Mouse (Mus musculus) small intestine, adult 2 months (tissue): Measurements from ENCODE around the gene Siah3. TPM values are rescaled to one million over a fixed set of nuclear protein-coding genes. Genes with fewer than 3 reads are reported as not detected.

Source experiments
- H3K27ac ChIP-seq: fragments of 200-500 bp; 2 replicates; pipeline ENCODE4 v1.5.1; 2012; ENCODE audit warnings: low read depth, low read length, control low read depth, inconsistent platforms; ENCODE audit not compliant: insufficient read depth
- H3K27me3 ChIP-seq: fragments of 200-500 bp; 2 replicates; pipeline ENCODE4 v1.6.1; 2012; ENCODE audit warnings: mild to moderate bottlenecking, moderate library complexity, low read length, inconsistent platforms; ENCODE audit not compliant: control insufficient read depth, insufficient read depth
- H3K36me3 ChIP-seq: fragments of 200-500 bp; 2 replicates; pipeline ENCODE4 v1.6.1; 2012; ENCODE audit warnings: mild to moderate bottlenecking, low read length, control low read depth, inconsistent platforms; ENCODE audit not compliant: control insufficient read depth, insufficient read depth
- H3K4me1 ChIP-seq: fragments of 200-500 bp; 2 replicates; pipeline ENCODE4 v1.6.1; 2012; ENCODE audit warnings: low read length, inconsistent platforms, mixed read lengths; ENCODE audit not compliant: control insufficient read depth, insufficient read depth, insufficient read length
- H3K4me3 ChIP-seq: fragments of 200-500 bp; 2 replicates; pipeline ENCODE4 v1.5.1; 2012; ENCODE audit warnings: low read depth, mild to moderate bottlenecking, control low read depth, inconsistent platforms, low read length, moderate library complexity
- CTCF ChIP-seq: fragments of 200-500 bp; IDR thresholded peaks from 2 replicates; pipeline ENCODE4 v1.5.1; 2012; ENCODE audit warnings: low read depth, mild to moderate bottlenecking, control low read depth, inconsistent platforms, low read length, moderate library complexity, mixed read lengths; ENCODE audit not compliant: insufficient replicate concordance, insufficient read length; ENCODE audit errors: extremely low read depth
- POLR2A ChIP-seq: fragments of 200-500 bp; IDR thresholded peaks from 2 replicates; pipeline ENCODE4 v1.6.1; 2012; ENCODE audit warnings: low read depth, mild to moderate bottlenecking, control low read depth, inconsistent platforms, low read length, moderate library complexity
- WGBS: fragments of 180-500 bp; shearing (Covaris S2); methylation state at CpG from one replicate; pipeline ENCODE4 v1.1.7; 2018; 5-methylcytosine and 5-hydroxymethylcytosine counted together
- polyA plus RNA-seq: library from polyadenylated mRNA; depleted of rRNA; stranded (reverse); fragments of >200 nt; gene quantifications from 2 replicates; pipeline ENCODE4 v1.2.3, GENCODE M21; 2012

Gene Siah3
- polyA plus RNA-seq, 1 experiment, result 0.04 TPM

DNA sequence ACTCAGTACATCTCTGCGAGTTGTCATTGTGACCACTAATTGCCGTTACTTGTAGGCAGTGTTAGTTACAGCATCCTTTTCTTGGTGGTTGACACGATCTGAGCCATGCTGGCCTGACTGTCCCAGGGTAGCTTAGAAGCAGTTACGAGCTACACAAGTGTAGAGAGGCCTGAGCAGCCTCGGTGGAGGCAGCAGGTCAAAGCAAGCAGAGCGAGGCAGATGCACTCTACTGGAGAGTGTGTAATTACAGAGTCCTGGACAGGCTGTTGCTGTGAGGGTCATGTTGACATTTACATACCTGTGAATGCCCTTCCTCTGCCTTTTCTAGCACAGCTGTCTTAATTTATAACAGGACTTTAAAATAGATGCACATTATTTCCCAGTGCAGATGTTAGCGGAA, 32.1 kb downstream of the Siah3 start:
- Histone ChIP-seq H3K4me1 (no peaks in the 10 kb centered on the region), H3K27me3 (no peaks in the 10 kb centered on the region), H3K36me3 (no peaks in the 10 kb centered on the region), H3K27ac (no peak overlapping the region), H3K4me3 (no peak overlapping the region)
- no peak for TF ChIP-seq POLR2A
- TF ChIP-seq CTCF, result no peak
- WGBS, result 80% methylated on average over 7 of the region's 7 CpGs

DNA sequence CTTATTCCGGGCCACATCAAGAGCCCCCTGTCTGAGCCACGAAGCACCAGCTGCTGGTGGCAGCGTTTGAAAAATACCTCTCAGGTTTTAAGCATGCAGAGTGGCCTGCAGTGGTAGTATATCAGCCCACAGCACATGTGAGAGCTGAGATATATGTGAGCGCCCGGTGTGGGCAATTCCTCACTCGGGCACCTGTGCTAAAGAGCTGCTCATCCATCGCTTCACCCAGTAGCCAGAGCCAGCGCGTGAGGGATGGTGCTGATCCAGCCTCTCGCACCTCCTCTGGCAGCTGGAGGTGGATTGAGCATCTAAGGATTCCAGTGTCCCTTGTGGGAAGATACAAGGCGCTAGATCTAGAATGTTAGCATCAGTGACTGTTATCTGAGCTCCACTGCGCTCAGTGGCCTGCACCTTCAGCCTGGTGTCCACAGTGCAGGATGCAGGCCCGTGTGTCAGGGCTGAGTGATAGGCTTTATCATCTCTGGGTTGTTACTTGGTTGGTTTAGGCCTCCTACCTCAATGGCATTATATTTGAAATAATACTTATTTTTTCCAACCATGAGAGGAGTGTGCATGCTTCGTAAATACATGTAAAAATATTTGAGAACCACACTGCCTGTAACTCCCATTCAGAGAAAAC, 37.9 kb downstream of the Siah3 start:
- 79% methylated on average over 14 of the region's 14 CpGs for WGBS
- TF ChIP-seq POLR2A (no peak), CTCF (no peak)
- Histone ChIP-seq H3K4me3 (no peak overlapping the region), H3K36me3 (no peaks in the 10 kb centered on the region), H3K4me1 (no peaks in the 10 kb centered on the region), H3K27me3 (no peaks in the 10 kb centered on the region), H3K27ac (no peak overlapping the region)

DNA sequence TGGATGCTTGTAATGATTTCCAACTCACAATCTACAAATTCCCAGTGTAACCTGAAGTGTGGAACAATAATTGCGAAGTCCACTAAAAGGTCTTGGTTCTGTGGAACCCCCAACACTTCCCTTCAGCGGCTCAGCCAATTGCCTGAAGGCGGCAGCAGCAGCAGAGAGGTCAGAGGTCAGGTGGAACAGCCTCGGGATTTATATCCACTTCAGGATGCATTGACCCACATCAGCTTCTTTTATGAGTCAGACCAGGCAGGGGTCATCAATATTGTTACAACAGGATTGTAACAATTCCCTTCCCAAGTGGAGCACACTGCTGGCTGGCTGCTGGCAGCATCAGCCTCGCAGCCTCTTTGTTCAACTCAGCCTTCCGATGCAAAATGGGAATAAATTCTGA, 39.1 kb downstream of the Siah3 start:
- 66% methylated on average over 6 of the region's 6 CpGs for WGBS
- H3K4me3 ChIP-seq, result no peak overlapping the region
- TF ChIP-seq POLR2A (no peak), CTCF (no peak)
- no peaks in the 10 kb centered on the region for H3K27me3 ChIP-seq
- no peaks in the 10 kb centered on the region for H3K36me3 ChIP-seq
- H3K4me1 ChIP-seq, result no peaks in the 10 kb centered on the region
- no peak overlapping the region for H3K27ac ChIP-seq

DNA sequence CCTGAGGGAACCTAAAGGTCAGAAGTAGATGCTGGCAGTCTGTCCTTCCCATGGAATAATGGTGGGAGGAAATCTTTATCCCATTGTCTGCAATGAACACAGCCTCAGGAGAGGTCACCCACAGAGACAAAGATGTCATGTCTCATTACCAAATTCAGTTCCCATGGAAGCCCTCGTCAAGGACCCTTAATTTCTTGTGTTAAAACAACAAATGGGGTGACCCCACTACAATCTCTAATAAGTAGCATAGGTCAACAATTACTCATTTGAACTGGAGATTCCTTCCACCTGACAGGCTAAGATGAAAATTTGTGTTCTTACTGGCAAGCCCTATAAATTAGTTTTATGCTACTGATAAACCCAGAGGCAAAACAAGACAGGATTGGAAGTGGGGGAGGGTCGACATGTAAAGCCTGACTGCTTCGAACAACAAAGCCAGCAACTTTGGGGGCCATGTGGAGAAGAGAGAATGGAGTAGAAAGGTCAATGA, 45.8 kb downstream of the Siah3 start:
- WGBS, result 71% methylated on average over 3 of the region's 3 CpGs

DNA sequence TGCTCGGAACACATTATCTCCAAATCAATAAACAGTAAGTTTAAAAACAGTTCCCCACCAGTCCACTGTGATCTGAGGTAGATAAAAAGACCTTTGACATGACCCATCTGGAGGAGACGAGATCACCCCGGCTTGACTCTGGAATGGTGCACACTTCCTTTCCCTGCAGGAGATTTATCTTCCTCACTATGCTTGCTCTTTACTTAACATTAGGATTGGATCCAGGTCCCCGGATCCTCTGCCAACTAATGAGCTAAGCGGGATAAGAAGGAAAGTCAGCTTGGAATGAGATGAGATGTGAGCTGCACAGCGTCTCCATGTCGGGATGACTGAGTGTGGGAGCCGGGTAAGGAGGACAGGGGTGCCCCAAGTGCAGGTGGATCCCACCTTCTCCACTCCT, 46.7 kb downstream of the Siah3 start:
- H3K27ac ChIP-seq, result no peak overlapping the region
- no peaks in the 10 kb centered on the region for H3K36me3 ChIP-seq
- no peaks in the 10 kb centered on the region for H3K4me1 ChIP-seq
- WGBS, result 62% methylated on average over 8 of the region's 8 CpGs
- H3K4me3 ChIP-seq, result no peak overlapping the region
- H3K27me3 ChIP-seq, result no peaks in the 10 kb centered on the region
- TF ChIP-seq CTCF, result no peak
- TF ChIP-seq POLR2A, result no peak

More for the DNA sequence above, 45.8 kb downstream of the Siah3 start:
- Histone ChIP-seq H3K4me1 (no peaks in the 10 kb centered on the region), H3K36me3 (no peaks in the 10 kb centered on the region), H3K27ac (no peak overlapping the region), H3K4me3 (no peak overlapping the region), H3K27me3 (no peaks in the 10 kb centered on the region)
- TF ChIP-seq CTCF, result no peak
- TF ChIP-seq POLR2A, result no peak

DNA sequence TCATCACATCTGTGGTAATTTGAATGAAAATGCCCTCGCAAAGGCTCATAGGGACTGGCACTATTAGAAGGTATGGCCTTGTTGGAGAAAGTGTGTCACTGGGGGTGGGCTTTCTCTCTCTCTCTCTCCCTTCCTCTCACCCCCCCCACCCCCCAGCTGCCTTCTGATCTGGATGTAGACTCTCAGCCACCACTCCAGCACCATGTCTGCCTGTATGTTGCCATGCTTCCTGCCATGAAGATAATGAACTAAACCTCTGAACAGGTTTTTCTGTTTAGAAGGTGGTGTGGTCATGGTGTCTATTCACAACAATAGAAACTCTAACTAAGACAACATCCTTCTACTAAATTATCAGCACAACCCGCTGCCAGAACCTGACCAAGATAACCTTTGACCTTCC, 48.5 kb downstream of the Siah3 start:
- no peaks in the 10 kb centered on the region for H3K36me3 ChIP-seq
- 54% methylated on average over 2 of the region's 2 CpGs for WGBS
- no peak for TF ChIP-seq CTCF
- no peak for TF ChIP-seq POLR2A
- H3K4me1 ChIP-seq, result no peaks in the 10 kb centered on the region
- no peak overlapping the region for H3K27ac ChIP-seq
- H3K27me3 ChIP-seq, result no peaks in the 10 kb centered on the region
- no peak overlapping the region for H3K4me3 ChIP-seq

DNA sequence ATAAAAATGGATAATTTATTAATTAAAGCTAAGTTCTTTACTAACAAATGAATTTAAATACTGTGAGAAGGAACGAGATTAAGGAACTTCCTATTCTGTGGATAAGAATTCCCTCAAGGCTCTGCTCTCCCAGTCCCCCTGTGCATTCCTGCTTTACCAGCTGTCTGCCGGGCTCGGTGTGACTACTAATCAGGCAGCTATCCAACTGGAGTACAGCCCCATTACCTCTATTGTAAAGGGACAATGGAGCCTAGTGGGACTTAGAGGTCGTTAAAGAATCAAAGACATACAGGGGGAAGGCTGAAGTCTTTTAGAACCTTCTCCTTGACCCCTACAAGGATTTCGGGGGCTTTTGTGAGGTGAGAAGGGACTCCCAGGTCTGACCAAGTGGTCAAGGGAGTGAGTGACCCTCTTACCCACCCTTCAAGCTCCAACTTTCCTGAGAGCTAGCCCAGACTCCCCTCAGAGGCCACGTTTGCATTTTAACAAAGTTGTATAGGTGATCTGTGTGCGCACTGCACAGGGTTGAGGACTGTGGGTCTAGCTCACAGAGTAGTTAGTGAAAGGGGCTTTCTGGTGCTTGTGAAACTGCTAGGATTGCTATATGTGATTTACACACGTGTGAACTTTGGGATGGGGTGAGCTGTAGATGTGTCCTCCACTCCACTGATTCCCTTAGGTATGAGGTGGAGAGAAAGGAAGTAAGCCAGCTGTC, 49.5 kb downstream of the Siah3 start:
- H3K27me3 ChIP-seq, result no peaks in the 10 kb centered on the region
- H3K27ac ChIP-seq, result no peak overlapping the region
- H3K4me1 ChIP-seq, result no peaks in the 10 kb centered on the region
- no peaks in the 10 kb centered on the region for H3K36me3 ChIP-seq
- no peak overlapping the region for H3K4me3 ChIP-seq
- TF ChIP-seq CTCF (no peak), POLR2A (no peak)
- WGBS, result 41% methylated on average over 8 of the region's 8 CpGs

DNA sequence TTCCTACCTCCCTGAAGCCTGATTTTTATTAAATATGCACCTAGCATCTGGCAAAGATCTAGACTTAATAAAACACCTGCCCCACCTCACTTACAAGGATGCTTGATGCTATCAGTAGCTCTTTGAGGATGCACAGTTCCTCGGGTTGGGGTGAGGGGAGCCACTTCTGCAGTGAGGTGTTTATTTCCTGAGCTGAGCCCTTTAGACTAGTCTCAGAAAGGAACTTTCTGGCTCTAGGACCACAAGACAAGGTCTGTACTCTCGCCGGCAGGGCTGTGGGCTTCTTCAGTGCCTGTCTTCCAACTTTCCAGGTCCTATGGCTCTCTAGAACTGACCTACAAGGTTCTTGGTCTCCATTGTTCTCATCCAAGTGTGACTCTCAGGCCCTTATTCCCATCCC, 50.5 kb downstream of the Siah3 start:
- H3K36me3 ChIP-seq, result no peaks in the 10 kb centered on the region
- no peak for TF ChIP-seq CTCF
- TF ChIP-seq POLR2A, result no peak
- H3K4me3 ChIP-seq, result no peak overlapping the region
- H3K4me1 ChIP-seq, result no peaks in the 10 kb centered on the region
- no peaks in the 10 kb centered on the region for H3K27me3 ChIP-seq
- WGBS, result 71% methylated on average over 3 of the region's 3 CpGs
- no peak overlapping the region for H3K27ac ChIP-seq
